Mouse (Mus musculus): ENCODE measurements at regions not wholly inside any gene's neighbourhood (a gene's known extent, or its start where the extent isn't known, plus 50 kb on each side); places are given as distances from the start of the nearest gene placed in this dataset.

- no peak for DNase-seq (ENCODE audit: low read depth, low spot score)
Measured at GRCm38 (mm10) chr11:111155023-111155422, 89.1 kb downstream of the Kcnj2 start.

- DNase-seq (ENCODE audit: low read depth, low spot score) = no peak
Measured at GRCm38 (mm10) chr11:111155747-111156146, 89.8 kb downstream of the Kcnj2 start.

GRCm38 (mm10) chr11:111159299-111159698, 93.3 kb downstream of the Kcnj2 start:
- DNase-seq (ENCODE audit: low read depth, low spot score) = no peak

GRCm38 (mm10) chr11:111164907-111165306, 98.9 kb downstream of the Kcnj2 start:
- no peak for DNase-seq (ENCODE audit: low read depth, low spot score)

- DNase-seq (ENCODE audit: low read depth, low spot score) = no peak
Measured at GRCm38 (mm10) chr11:111170174-111170800, 104.3 kb downstream of the Kcnj2 start.

GRCm38 (mm10) chr11:111173525-111173924, 107.6 kb downstream of the Kcnj2 start:
- DNase-seq (ENCODE audit: low read depth, low spot score) = no peak

GRCm38 (mm10) chr11:111175566-111175965, 109.6 kb downstream of the Kcnj2 start:
- DNase-seq (ENCODE audit: low read depth, low spot score) = no peak

- no peak for DNase-seq (ENCODE audit: low read depth, low spot score)
Measured at GRCm38 (mm10) chr11:111177516-111177915, 111.6 kb downstream of the Kcnj2 start.

- DNase-seq (ENCODE audit: low read depth, low spot score) = no peak
Measured at GRCm38 (mm10) chr11:111197422-111197821, 131.5 kb downstream of the Kcnj2 start.

- DNase-seq (ENCODE audit: low read depth, low spot score) = no peak
Measured at GRCm38 (mm10) chr11:111200512-111200911, 134.5 kb downstream of the Kcnj2 start.

GRCm38 (mm10) chr11:111202780-111203179, 136.8 kb downstream of the Kcnj2 start:
- DNase-seq (ENCODE audit: low read depth, low spot score) = no peak

GRCm38 (mm10) chr11:111210565-111210964, 144.6 kb downstream of the Kcnj2 start:
- DNase-seq (ENCODE audit: low read depth, low spot score) = no peak

- DNase-seq (ENCODE audit: low read depth, low spot score) = no peak
Measured at GRCm38 (mm10) chr11:111212038-111212701, 146.2 kb downstream of the Kcnj2 start.

GRCm38 (mm10) chr11:111212702-111213328, 146.9 kb downstream of the Kcnj2 start:
- no peak for DNase-seq (ENCODE audit: low read depth, low spot score)

GRCm38 (mm10) chr11:111215006-111215405, 149.0 kb downstream of the Kcnj2 start:
- DNase-seq (ENCODE audit: low read depth, low spot score) = no peak

GRCm38 (mm10) chr11:111223834-111224233, 157.9 kb downstream of the Kcnj2 start:
- DNase-seq (ENCODE audit: low read depth, low spot score) = no peak

- no peak for DNase-seq (ENCODE audit: low read depth, low spot score)
Measured at GRCm38 (mm10) chr11:111227305-111227704, 161.3 kb downstream of the Kcnj2 start.

GRCm38 (mm10) chr11:111236741-111237140, 170.8 kb downstream of the Kcnj2 start:
- no peak for DNase-seq (ENCODE audit: low read depth, low spot score)

- no peak for DNase-seq (ENCODE audit: low read depth, low spot score)
Measured at GRCm38 (mm10) chr11:111239784-111240183, 173.8 kb downstream of the Kcnj2 start.

GRCm38 (mm10) chr11:111252226-111252625, 186.3 kb downstream of the Kcnj2 start:
- DNase-seq (ENCODE audit: low read depth, low spot score) = no peak

- no peak for DNase-seq (ENCODE audit: low read depth, low spot score)
Measured at GRCm38 (mm10) chr11:111256596-111256995, 190.6 kb downstream of the Kcnj2 start.

- DNase-seq (ENCODE audit: low read depth, low spot score) = no peak
Measured at GRCm38 (mm10) chr11:111260691-111261383, 194.9 kb downstream of the Kcnj2 start.

Measured in 3T3-L1 (cell line).